Mouse (Mus musculus): ENCODE data around the gene Ap2m1. TPM values are rescaled to one million over a fixed set of nuclear protein-coding genes. Genes with fewer than 3 reads are reported as not detected.

Ap2m1 gene
- polyA plus RNA-seq, 1 experiment = 488 TPM

Other genes with a start within 250 kb of the Ap2m1 start
- gene Parl, start 233.1 kb upstream of the Ap2m1 start, polyA plus RNA-seq (2012; rRNA removed) = 70.4 and 71.6 TPM in 2 replicates
- gene Cyp2ab1, start 210.1 kb upstream of the Ap2m1 start, polyA plus RNA-seq (2012; rRNA removed) = 0.41 and 0.62 TPM in 2 replicates
- 128 and 170 TPM in 2 replicates for gene Abcc5, start 109.1 kb upstream of the Ap2m1 start, polyA plus RNA-seq (2012; rRNA removed)
- 33.2 and 34.2 TPM in 2 replicates for gene Eif2b5, start 36.7 kb upstream of the Ap2m1 start, polyA plus RNA-seq (2012; rRNA removed)
- 22.5 and 38.0 TPM in 2 replicates for gene Dvl3, start 18.5 kb upstream of the Ap2m1 start, polyA plus RNA-seq (2012; rRNA removed)
- 40.8 and 41.5 TPM in 2 replicates for gene Abcf3, start 13.1 kb downstream of the Ap2m1 start, polyA plus RNA-seq (2012; rRNA removed)
- 4.1 and 7.0 TPM in 2 replicates for gene Vwa5b2, start 54.0 kb downstream of the Ap2m1 start, polyA plus RNA-seq (2012; rRNA removed)
- 7.5 and 10.4 TPM in 2 replicates for gene Eef1akmt4, start 76.1 kb downstream of the Ap2m1 start, polyA plus RNA-seq (2012; rRNA removed)
- not detected in 2 replicates for gene Gm49333, start 76.1 kb downstream of the Ap2m1 start, polyA plus RNA-seq (2012; rRNA removed)
- 12.4 and 16.1 TPM in 2 replicates for gene Alg3, start 76.3 kb downstream of the Ap2m1 start, polyA plus RNA-seq (2012; rRNA removed)
- gene Camk2n2, start 85.8 kb downstream of the Ap2m1 start, polyA plus RNA-seq (2012; rRNA removed) = 1.8 and 1.9 TPM in 2 replicates
- 2.1 and 2.5 TPM in 2 replicates for gene Ece2, start 94.3 kb downstream of the Ap2m1 start, polyA plus RNA-seq (2012; rRNA removed)
- 126 and 133 TPM in 2 replicates for gene Psmd2, start 116.2 kb downstream of the Ap2m1 start, polyA plus RNA-seq (2012; rRNA removed)
- gene Eif4g1, start 132.8 kb downstream of the Ap2m1 start, polyA plus RNA-seq (2012; rRNA removed) = 199 and 209 TPM in 2 replicates
- gene Fam131a, start 157.8 kb downstream of the Ap2m1 start, polyA plus RNA-seq (2012; rRNA removed) = 14.4 and 18.1 TPM in 2 replicates
- 36.3 and 40.9 TPM in 2 replicates for gene Polr2h, start 182.2 kb downstream of the Ap2m1 start, polyA plus RNA-seq (2012; rRNA removed)
- 12.8 and 14.0 TPM in 2 replicates for gene Clcn2, start 182.3 kb downstream of the Ap2m1 start, polyA plus RNA-seq (2012; rRNA removed)
- 18.1 and 18.5 TPM in 2 replicates for gene Chrd, start 197.6 kb downstream of the Ap2m1 start, polyA plus RNA-seq (2012; rRNA removed)
- gene Thpo, start 199.0 kb downstream of the Ap2m1 start, polyA plus RNA-seq (2012; rRNA removed) = 3.0 and 3.4 TPM in 2 replicates

Data from urinary bladder, adult 2 months (tissue).